Mouse (Mus musculus): ENCODE data around the gene Dusp8. TPM values are rescaled to one million over a fixed set of nuclear protein-coding genes. Genes with fewer than 3 reads are reported as not detected.

The Dusp8 gene
- polyA plus RNA-seq, 1 experiment = 2.0 TPM

GRCm38 (mm10) chr7:142088886-142089285 lies 6.8 kb downstream of the Dusp8 start:
- H3K27me3 ChIP-seq (ENCODE audit: control insufficient read depth, insufficient read depth, low read length, poor library complexity, severe bottlenecking) = 0 out of 2 replicates have a peak, but pooled peaks cover 2% of the 10 kb centered on the region
- no peak overlapping the region for H3K9ac ChIP-seq (ENCODE audit: low read depth, poor library complexity, severe bottlenecking)
- no peaks in the 10 kb centered on the region for H3K9me3 ChIP-seq (replicated peaks; ENCODE audit: control insufficient read depth, insufficient read depth, low read length, poor library complexity, severe bottlenecking)
- H3K4me3 ChIP-seq (ENCODE audit: low read depth, low read length) = no peak overlapping the region
- H3K36me3 ChIP-seq (ENCODE audit: control insufficient read depth, insufficient read depth, low read length, poor library complexity, severe bottlenecking) = no peaks in the 10 kb centered on the region
- no peaks in the 10 kb centered on the region for H3K4me1 ChIP-seq (ENCODE audit: control insufficient read depth, insufficient read depth, low read length)
- no peak for TF ChIP-seq CTCF (IDR thresholded peaks at IDR 0.05; ENCODE audit: low read depth, low read length)
- no peak for TF ChIP-seq POLR2A (IDR thresholded peaks at IDR 0.05; ENCODE audit: insufficient read depth, low read length)
- TF ChIP-seq EP300 (IDR thresholded peaks at IDR 0.05; ENCODE audit: insufficient read depth, low read depth, low read length) = no peak
- no peak overlapping the region for H3K27ac ChIP-seq (ENCODE audit: insufficient read depth, low read length)

GRCm38 (mm10) chr7:142087069-142087652 lies 8.5 kb downstream of the Dusp8 start:
- Histone ChIP-seq H3K27ac (ENCODE audit: insufficient read depth, low read length) (no peak overlapping the region), H3K4me3 (ENCODE audit: low read depth, low read length) (no peak overlapping the region), H3K9me3 (replicated peaks; ENCODE audit: control insufficient read depth, insufficient read depth, low read length, poor library complexity, severe bottlenecking) (no peaks in the 10 kb centered on the region), H3K9ac (ENCODE audit: low read depth, poor library complexity, severe bottlenecking) (no peak overlapping the region), H3K27me3 (ENCODE audit: control insufficient read depth, insufficient read depth, low read length, poor library complexity, severe bottlenecking) (0 out of 2 replicates have a peak, but pooled peaks cover 2% of the 10 kb centered on the region), H3K4me1 (ENCODE audit: control insufficient read depth, insufficient read depth, low read length) (no peaks in the 10 kb centered on the region), H3K36me3 (ENCODE audit: control insufficient read depth, insufficient read depth, low read length, poor library complexity, severe bottlenecking) (no peaks in the 10 kb centered on the region)
- TF ChIP-seq POLR2A (IDR thresholded peaks at IDR 0.05; ENCODE audit: insufficient read depth, low read length) = no peak
- no peak for TF ChIP-seq EP300 (IDR thresholded peaks at IDR 0.05; ENCODE audit: insufficient read depth, low read depth, low read length)
- TF ChIP-seq CTCF (IDR thresholded peaks at IDR 0.05; ENCODE audit: low read depth, low read length) = no peak

- Histone ChIP-seq H3K4me3 (ENCODE audit: low read depth, low read length) (no peak overlapping the region), H3K36me3 (ENCODE audit: control insufficient read depth, insufficient read depth, low read length, poor library complexity, severe bottlenecking) (no peaks in the 10 kb centered on the region), H3K27me3 (ENCODE audit: control insufficient read depth, insufficient read depth, low read length, poor library complexity, severe bottlenecking) (0 out of 2 replicates have a peak, but pooled peaks cover 3% of the 10 kb centered on the region), H3K4me1 (ENCODE audit: control insufficient read depth, insufficient read depth, low read length) (no peaks in the 10 kb centered on the region), H3K27ac (ENCODE audit: insufficient read depth, low read length) (no peak overlapping the region), H3K9me3 (replicated peaks; ENCODE audit: control insufficient read depth, insufficient read depth, low read length, poor library complexity, severe bottlenecking) (no peaks in the 10 kb centered on the region), H3K9ac (ENCODE audit: low read depth, poor library complexity, severe bottlenecking) (no peak overlapping the region)
- TF ChIP-seq EP300 (IDR thresholded peaks at IDR 0.05; ENCODE audit: insufficient read depth, low read depth, low read length) (no peak), CTCF (IDR thresholded peaks at IDR 0.05; ENCODE audit: low read depth, low read length) (no peak), POLR2A (IDR thresholded peaks at IDR 0.05; ENCODE audit: insufficient read depth, low read length) (no peak)
These were observed 9.3 kb downstream of the Dusp8 start for GRCm38 (mm10) chr7:142086159-142086905.

GRCm38 (mm10) chr7:142084820-142085219 lies 10.8 kb downstream of the Dusp8 start:
- no peaks in the 10 kb centered on the region for H3K4me1 ChIP-seq (ENCODE audit: control insufficient read depth, insufficient read depth, low read length)
- TF ChIP-seq EP300 (IDR thresholded peaks at IDR 0.05; ENCODE audit: insufficient read depth, low read depth, low read length) = no peak
- no peak for TF ChIP-seq CTCF (IDR thresholded peaks at IDR 0.05; ENCODE audit: low read depth, low read length)
- no peak for TF ChIP-seq POLR2A (IDR thresholded peaks at IDR 0.05; ENCODE audit: insufficient read depth, low read length)
- no peak overlapping the region for H3K27ac ChIP-seq (ENCODE audit: insufficient read depth, low read length)
- H3K9me3 ChIP-seq (replicated peaks; ENCODE audit: control insufficient read depth, insufficient read depth, low read length, poor library complexity, severe bottlenecking) = no peaks in the 10 kb centered on the region
- no peak overlapping the region for H3K9ac ChIP-seq (ENCODE audit: low read depth, poor library complexity, severe bottlenecking)
- no peaks in the 10 kb centered on the region for H3K36me3 ChIP-seq (ENCODE audit: control insufficient read depth, insufficient read depth, low read length, poor library complexity, severe bottlenecking)
- 0 out of 2 replicates have a peak, but pooled peaks cover 3% of the 10 kb centered on the region for H3K27me3 ChIP-seq (ENCODE audit: control insufficient read depth, insufficient read depth, low read length, poor library complexity, severe bottlenecking)
- no peak overlapping the region for H3K4me3 ChIP-seq (ENCODE audit: low read depth, low read length)

- Histone ChIP-seq H3K4me1 (ENCODE audit: control insufficient read depth, insufficient read depth, low read length) (no peaks in the 10 kb centered on the region), H3K27ac (ENCODE audit: insufficient read depth, low read length) (no peak overlapping the region), H3K4me3 (ENCODE audit: low read depth, low read length) (no peak overlapping the region), H3K36me3 (ENCODE audit: control insufficient read depth, insufficient read depth, low read length, poor library complexity, severe bottlenecking) (no peaks in the 10 kb centered on the region), H3K9ac (ENCODE audit: low read depth, poor library complexity, severe bottlenecking) (no peak overlapping the region), H3K9me3 (replicated peaks; ENCODE audit: control insufficient read depth, insufficient read depth, low read length, poor library complexity, severe bottlenecking) (no peaks in the 10 kb centered on the region), H3K27me3 (ENCODE audit: control insufficient read depth, insufficient read depth, low read length, poor library complexity, severe bottlenecking) (0 out of 2 replicates have a peak, but pooled peaks cover 3% of the 10 kb centered on the region)
- TF ChIP-seq EP300 (IDR thresholded peaks at IDR 0.05; ENCODE audit: insufficient read depth, low read depth, low read length) (no peak), CTCF (IDR thresholded peaks at IDR 0.05; ENCODE audit: low read depth, low read length) (peak; percentile 18)
These were observed 11.2 kb downstream of the Dusp8 start for GRCm38 (mm10) chr7:142084395-142084794.

All from ES-Bruce4 (cell line).